Mouse (Mus musculus) frontal cortex, postnatal 10 days (tissue): ENCODE measurements around the gene Gm21897.
"Not testable (repeated sequence)": the region's sequence is repeated elsewhere in the genome, so short reads cannot be mapped to it uniquely, and the experiment has no call there.

Source experiments
- DNase-seq, 2 experiments: peaks; one replicate each; pipeline ENCODE4 v3.0.0; 2022; ENCODE audit warnings: low spot score in 2 of 2, mixed read lengths in 1 of 2

The Gm21897 gene

DNA sequence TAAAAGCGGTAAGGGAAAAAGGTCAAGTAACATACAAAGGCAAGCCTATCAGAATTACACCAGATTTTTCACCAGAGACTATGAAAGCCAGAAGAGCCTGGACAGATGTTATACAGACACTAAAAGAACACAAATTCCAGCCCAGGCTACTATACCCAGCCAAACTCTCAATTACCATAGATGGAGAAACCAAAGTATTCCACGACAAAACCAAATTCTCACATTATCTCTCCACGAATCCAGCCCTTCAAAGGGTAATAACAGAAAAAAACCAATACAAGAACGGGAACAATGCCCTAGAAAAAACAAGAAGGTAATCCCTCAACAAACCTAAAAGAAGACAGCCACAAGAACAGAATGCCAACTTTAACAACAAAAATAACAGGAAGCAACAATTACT lies at the start of gene Gm21897:
Gene Gm21897, plus strand, starts transcription at position 301 of the 400 bp plus-strand sequence.
- not testable (repeated sequence) for DNase-seq

DNA sequence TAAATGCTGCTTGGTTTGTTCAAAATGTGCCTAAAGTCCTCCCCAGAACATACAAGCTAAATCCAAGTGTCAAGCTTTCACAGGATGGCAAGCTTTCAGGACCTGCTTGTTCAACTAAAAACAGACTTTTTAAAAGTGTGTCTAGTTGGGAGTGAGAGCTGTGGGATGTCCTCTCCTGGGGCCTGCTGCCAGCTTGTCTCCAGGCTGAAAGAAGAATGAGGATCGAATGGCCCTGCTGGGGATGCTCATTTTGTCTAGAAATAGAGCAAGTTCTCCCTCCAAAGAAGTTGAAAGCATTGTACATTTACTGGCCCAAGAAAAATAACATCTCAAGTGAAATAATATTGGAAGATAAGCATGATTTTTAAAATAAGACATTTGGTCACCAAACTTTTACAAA lies 45.0 kb upstream of the Gm21897 start:
- DNase-seq: no peak

DNA sequence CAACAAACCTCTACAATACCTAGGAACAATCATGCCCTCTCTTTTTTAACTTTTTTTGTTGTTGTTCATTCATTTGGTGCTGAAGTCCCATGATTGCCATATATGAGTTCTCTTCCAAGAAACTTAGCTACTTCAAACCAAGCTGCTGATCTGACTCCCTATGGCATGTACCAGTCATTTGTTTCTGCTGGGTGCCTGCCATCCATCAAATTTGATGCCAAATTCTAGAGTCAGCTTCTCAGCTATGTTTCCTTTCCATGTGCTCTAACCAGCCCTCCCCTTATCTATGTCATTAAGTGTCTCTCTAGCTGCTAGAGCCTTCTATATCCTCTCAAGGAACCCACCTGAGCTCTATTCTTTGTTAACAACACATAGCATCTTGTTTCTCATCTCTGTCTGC lies 39.8 kb upstream of the Gm21897 start:
- DNase-seq: no peak

- no peak for DNase-seq
These were observed 24.2 kb upstream of the Gm21897 start for GRCm38 (mm10) chr16:15293041-15293440.

DNA sequence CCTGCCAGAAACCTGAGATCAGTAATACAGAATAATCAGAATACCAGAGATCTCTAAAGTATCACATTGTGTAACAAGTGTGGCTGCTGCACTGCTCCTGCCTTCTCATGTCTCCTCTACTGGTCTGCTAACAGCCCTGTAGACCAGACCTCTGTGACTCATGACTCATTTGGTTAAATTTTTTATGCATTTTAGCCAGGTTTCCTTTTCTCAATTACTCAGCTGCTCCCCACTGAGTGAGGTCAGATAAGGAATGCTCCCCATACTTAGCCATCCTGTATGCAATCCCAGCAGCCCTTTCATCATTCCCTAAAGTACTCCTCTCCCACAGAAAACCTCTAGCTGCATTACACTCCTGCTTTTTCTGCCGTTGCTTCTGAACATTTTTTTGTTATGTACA lies 23.0 kb upstream of the Gm21897 start:
- no peak for DNase-seq

DNA sequence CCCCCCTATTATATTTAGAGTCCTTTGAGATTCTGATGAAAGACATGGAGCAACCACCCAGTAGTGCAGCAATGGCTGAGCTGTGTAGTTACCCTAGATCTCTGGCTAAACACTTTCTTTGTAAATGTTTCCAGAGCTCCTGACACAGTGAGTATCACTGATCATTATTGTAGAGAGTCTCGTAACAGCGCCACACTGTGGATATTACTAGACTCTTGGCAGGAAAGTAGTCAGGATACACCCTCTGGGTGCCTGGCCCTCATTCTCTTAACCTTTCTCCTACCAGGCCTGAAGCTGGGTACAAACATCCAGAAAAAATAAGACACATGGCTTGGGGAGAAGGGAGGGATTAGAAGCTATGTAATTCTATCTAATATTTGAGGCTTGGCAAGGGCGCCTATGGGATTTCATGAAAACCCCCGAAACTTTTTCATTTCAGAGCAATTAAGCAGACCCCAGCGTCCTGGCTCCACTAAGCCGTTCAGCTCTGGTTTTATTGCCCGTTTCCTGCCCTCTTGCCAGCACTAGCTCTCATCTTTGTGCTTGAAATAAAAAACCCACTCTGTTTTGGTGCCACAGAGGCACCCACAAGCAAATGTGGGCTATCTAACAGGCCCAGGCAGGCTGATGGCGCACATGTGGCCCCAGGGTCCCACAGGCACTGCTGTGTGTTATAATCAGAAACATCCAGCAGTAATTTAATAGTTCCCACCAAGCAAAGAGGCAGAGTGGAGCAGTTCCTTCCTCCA lies 22.2 kb upstream of the Gm21897 start:
- DNase-seq: peak in 1 of 2 experiments; percentile 6

DNA sequence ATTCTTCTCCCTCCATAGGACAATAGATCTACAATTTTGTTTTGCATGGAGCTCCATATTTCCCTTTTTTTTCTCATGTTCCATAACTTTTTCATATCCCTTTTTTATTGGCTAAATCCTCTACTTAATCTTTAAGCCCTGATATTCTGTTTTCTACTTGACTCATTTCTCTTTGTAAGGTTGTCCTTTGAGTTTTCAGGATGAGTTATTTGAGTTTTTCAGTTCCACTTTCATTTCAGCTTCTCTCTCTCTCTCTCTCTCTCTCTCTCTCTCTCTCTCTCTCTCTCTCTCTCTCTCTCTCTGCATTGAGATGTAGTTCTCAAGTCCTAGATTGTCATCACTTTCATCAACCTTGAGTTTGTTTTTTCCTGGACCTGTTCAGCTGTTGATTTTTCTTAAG lies 17.3 kb downstream of the Gm21897 start:
- no peak for DNase-seq

GRCm38 (mm10) chr16:15339051-15339450 lies 21.8 kb downstream of the Gm21897 start:
- no peak for DNase-seq

DNA sequence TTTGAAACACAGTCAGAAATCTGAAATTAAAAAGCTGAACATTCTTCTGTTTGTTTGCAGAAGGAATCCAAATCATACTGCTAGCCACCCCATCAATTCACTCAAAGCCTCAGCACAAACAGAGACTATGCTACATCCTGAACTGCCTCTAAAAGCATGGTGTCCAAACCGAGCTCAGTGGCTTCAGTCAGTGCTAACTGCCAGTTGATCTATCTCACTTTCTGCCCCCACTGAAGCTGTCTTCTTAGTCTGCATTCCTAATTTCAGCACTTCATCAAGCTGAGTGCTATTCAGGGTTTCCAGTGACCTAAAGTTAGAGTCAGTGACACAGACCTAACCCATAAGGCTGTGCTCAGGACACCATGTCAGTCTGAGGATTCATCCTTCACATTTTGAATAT lies 28.8 kb downstream of the Gm21897 start:
- DNase-seq: no peak

- no peak for DNase-seq
These were observed 32.1 kb downstream of the Gm21897 start for GRCm38 (mm10) chr16:15349381-15349780.

DNA sequence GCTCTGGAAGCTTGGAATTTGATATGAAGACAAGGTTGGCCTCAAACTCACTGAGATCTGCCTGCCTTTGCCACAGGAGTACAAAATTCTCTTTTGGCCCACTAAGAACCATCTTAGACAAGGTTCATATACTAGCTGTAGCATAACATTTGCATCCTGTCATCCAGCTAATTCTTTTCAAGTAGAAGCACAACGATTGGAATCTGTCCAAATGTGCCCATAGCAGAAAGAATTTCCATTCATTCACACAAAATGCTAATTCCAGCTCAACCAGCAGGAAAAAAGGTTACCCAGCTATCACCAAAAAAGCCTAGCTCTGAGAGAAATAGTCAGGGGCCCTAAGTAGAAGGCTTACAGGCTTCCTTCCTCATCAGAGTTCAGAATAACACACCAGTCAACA lies 34.0 kb downstream of the Gm21897 start:
- no peak for DNase-seq

DNA sequence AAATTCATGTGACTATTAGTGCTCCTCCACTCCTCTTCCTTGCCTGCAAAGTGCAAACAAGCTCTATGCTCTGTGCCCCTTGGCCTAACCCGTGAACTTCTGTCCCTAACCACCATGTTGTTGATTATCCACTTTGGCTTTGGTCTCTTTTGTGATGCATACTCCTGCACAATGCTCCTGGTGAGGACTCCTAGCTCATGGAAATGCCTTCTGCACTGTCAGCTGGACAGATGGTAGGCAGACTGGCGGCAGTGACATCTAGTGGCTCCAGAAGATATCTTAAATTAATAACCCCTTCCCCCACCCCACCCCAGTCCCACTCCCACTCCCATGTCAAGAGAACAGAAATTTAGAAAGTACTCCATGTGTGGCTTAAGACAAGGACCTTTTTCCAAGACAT lies 35.1 kb downstream of the Gm21897 start:
- no peak for DNase-seq

DNA sequence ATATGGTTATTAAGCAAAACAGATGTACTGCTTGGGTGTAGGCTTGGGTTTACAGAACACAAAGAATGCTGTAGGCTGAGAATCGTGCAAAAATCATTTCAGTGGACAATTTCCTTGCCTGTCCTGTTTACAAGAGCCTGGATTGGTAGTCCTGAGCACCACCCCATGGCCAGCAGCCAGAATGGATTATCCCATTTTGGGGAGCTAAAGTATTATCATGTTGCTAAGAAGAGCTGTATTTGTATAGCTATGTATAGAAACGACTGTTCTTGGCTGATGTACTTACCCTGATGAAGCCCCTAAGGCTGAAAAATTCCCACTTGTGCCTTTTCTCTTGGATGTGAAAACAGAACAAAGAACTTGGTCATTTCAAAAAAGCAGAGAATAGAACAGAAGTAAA lies 37.6 kb downstream of the Gm21897 start:
- peak in 1 of 2 experiments; percentile 9 for DNase-seq

- DNase-seq: no peak
These were observed 38.1 kb downstream of the Gm21897 start for GRCm38 (mm10) chr16:15355339-15355738.

- DNase-seq: no peak
These were observed 40.5 kb downstream of the Gm21897 start for GRCm38 (mm10) chr16:15357766-15358165.

DNA sequence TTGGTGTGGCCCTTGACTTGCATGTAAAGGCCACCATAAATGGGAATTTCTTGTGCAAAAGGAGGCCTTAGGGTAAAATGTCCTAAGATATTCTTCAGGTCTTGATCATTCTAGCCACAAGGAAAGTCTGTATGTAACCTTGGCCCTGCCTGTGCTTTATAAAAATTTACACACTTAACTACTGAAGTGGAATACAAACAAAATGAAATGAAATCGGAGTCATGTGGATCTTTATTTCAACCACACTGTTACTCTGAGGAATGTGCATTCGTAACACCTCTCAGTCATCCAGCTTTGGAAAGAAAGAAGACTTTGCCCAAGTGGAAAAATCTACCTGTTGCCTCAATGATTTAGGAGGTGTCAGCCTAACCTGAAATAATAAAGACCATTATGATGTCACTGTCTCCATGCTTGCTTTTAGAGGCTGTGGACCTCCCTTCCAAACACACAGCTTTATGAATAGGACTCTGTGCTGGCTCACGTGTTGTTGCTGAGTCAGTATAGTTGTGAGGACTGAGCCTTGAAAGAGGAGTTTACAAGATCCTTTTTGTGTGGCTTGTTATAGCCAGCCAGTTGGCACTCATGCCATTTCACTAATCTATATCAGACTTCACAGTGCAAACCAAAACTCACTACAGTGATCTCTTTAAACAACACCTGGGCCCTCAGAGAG lies 42.0 kb downstream of the Gm21897 start:
- DNase-seq: no peak

GRCm38 (mm10) chr16:15360825-15361224 lies 43.6 kb downstream of the Gm21897 start:
- no peak for DNase-seq
